Mouse (Mus musculus) embryo, embryonic 9.5 days (tissue): Measurements from ENCODE around the gene Dync1i1.

Source experiments
- DNase-seq: peaks from one replicate; pipeline ENCODE4 v3.0.0-alpha.2; 2017; ENCODE audit errors: extremely low spot score

Dync1i1 gene

GRCm38 (mm10) chr6:5967545-5967944 is 242.1 kb downstream of the Dync1i1 start:
- no peak for DNase-seq

DNA sequence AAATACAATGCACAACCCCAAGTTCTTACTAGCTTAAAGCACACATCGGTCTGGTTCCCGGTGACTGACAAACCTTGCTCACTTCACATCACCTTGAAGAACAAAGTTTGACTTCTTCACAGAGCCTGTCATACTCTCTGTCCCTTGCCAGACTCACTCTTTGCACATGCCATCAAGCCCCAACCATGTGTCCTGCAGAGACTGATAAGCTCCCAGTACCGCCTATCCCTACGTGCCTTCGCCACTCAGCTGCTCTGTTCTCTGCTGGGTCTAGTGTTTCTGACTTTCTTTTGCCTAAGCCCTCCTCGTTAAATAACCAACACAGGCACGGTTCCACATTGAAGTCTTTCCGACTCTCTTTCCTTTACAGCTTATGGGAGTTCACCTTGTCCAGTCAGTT is 244.2 kb downstream of the Dync1i1 start:
- DNase-seq: no peak

DNA sequence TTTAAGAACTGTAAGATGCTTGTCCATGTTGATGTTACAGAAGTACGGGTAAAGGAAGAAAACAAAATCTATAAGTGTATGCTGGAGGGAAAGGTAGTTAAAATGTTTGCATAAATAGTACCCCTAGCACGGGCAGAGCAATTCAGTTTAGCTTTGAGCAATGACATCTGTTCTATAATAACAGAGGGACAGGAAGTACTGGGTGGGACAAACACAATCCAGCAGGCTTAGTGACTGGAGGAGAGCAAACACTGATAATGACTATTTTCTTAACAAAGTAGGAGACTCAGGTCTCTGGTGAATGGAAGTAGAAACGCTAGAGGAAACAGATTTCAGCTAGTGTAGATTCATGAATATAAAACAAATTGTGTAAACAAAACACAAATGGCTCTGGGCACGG is 250.8 kb downstream of the Dync1i1 start:
- DNase-seq: no peak

GRCm38 (mm10) chr6:5977238-5977920 is 251.9 kb downstream of the Dync1i1 start:
- no peak for DNase-seq

DNA sequence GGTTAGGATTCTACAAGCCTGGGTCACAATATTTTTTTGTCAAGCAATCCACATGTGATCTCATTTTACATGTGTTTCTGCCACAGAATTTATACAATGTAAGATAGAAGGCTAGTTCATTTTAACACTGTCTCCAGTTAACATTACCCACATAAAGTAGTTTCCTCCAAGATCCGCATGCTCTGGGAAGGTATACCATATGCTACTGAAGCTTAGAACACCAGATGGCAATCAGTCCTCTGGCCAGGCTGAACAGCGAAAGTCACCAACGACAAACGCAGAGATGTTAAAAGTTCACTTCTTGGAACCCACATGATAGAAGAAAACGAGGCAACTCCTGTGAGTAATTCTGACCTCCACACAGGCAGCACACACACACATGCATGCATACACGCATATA is 265.8 kb downstream of the Dync1i1 start:
- no peak for DNase-seq

GRCm38 (mm10) chr6:5991817-5992755 is 266.6 kb downstream of the Dync1i1 start:
- no peak for DNase-seq

DNA sequence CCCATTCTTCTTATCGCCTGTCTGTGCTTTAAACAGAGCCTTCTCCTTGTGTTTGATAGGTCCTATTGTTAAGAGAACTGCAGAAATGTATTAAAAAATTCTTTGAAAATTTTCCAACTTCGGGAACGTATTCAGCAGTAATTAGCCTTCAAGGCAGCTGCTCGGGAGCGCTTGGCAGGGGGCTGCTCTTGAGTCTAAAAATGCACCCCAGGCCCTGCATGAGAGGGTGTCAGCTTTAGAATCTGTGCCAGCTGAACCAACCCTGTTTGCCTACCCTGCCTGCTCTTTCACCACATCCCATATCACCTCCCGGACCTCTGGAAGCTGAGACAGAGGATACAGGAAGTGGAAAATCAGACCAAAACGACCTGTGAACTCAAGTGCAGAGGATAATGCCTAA is 267.6 kb downstream of the Dync1i1 start:
- no peak for DNase-seq

DNA sequence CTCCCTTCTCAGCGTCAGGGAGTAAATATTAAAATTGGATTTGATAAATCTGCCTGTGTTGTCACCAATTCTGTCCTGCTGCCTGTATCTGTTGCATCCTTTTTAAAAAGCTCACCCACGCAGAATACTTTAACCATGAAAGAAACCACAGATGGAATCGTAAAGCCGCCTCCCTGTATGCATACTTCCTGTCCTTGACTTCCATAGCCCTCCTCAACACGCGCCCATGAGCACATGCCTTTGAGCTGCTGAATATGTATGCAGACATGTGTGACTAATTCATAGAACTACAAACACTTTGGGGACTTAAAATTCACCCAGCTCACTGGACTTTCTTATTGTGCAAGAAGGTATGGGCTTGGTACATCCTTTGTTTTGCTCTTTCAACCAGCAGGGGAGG is 272.1 kb downstream of the Dync1i1 start:
- no peak for DNase-seq

DNA sequence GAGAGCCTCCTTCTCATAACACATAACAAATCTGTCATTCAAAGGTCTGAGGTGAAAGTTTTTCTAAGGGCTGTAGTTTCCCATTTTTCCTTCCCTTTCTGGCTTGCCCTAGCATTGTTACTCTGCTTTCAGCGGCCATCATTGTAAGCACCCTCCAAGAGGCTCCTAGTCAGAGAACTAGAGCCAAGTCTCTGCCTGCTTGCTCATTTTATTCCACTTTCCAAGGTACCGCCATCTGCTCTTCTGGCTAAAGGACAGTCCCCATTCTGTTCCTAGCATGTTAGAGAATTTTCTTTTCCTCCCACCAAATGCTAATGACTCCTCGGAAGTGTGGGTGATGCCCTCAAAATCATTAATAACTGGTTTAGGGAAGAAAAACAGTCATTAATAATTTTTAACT is 276.6 kb downstream of the Dync1i1 start:
- no peak for DNase-seq

- no peak for DNase-seq
Observed at GRCm38 (mm10) chr6:6004756-6005485, 279.5 kb downstream of the Dync1i1 start.

- DNase-seq: peak; percentile 86
Observed at GRCm38 (mm10) chr6:6005762-6006431, 280.5 kb downstream of the Dync1i1 start.

GRCm38 (mm10) chr6:6011364-6011763 is 285.9 kb downstream of the Dync1i1 start:
- no peak for DNase-seq

DNA sequence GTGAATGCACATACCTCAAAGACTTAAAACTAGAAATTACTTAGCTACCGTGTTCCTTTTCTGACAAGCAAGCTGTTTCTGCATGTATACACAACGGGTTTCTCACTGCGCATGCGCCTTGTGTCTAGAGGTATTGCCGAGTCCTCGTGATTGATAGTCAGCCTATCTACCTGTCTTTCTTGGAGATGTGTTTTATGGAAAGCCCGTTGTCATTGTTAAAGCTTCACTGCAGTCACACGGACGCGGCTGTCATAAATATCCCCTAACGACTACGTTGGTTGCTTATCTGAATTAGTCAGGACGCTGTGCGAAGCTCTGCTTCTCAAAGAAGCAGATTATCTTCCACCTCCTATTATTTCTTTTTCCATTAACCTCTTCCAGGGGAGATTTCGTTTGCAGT is 290.2 kb downstream of the Dync1i1 start:
- no peak for DNase-seq

- DNase-seq: peak; percentile 28
Observed at GRCm38 (mm10) chr6:6016931-6017330, 291.5 kb downstream of the Dync1i1 start.

- no peak for DNase-seq
Observed at GRCm38 (mm10) chr6:6023976-6024375, 298.5 kb downstream of the Dync1i1 start.

DNA sequence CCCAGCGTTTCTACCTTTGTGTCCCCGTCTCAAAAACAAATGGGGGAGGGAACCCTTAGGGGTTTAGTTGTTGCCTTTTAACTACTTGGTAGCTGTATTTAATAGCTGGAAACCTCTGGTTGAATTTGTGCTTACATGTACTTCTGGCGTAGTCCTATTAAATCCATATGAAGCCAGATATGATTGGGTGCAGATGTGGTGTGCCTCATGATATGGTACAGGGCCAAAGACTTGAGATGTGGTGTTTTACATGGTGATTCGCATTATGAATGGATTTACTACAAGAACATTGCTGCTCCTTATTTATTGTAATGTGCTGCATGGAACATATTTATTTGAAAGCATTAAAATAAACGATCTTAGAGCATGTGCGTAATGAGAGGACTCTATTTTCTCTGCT is 302.2 kb downstream of the Dync1i1 start:
- DNase-seq: no peak

DNA sequence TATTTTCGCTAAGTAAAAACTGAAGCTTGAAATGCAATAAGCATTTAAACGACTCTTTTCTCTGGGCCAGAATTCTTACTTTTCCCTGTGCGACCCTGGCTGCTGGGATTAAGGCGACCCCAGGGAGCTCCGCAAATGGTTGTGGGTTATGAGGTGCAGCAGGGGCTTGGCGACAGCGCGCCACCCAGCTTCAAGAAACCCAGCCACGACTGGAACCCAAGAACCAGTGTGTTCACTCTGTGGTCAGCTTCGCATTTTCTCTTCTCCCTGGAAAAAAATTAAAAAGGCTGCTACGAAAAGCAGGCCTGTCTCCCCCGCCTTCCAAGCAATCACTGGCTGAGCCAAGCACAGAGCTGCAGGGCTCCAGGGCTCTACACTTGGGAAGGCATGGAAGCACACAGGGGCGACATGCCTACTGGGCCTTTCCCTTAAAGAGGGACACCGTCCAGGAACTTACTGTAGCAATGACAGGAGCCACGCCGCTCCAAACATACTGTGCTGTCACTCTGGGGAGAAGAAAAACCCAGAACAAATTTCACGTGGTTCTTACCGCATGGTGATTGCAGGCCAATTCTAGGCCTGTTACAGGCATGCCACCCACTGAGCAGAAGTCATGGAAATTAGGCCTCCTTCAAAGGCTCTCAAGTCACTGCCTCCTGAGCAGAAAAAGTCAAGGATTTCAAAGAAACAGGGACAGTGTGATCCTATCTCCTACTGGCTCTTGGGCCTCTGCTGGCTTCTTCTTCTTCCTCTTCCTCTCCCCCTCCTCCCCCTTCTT is 313.5 kb downstream of the Dync1i1 start:
- peak; percentile 14 for DNase-seq

GRCm38 (mm10) chr6:6046729-6047424 is 321.4 kb downstream of the Dync1i1 start:
- no peak for DNase-seq

GRCm38 (mm10) chr6:6052696-6053095 is 327.3 kb downstream of the Dync1i1 start:
- DNase-seq: no peak

GRCm38 (mm10) chr6:6053946-6054345 is 328.5 kb downstream of the Dync1i1 start:
- no peak for DNase-seq
